Mouse (Mus musculus) liver, embryonic 14.5 days (tissue): ENCODE results near the gene Dnmt3b. TPM values are rescaled to one million over a fixed set of nuclear protein-coding genes. Genes with fewer than 3 reads are reported as not detected.
A peak's percentile ranks its signal among the peaks of the same experiment; 100 is the strongest.
"Not testable (repeated sequence)": the region's sequence is repeated elsewhere in the genome, so short reads cannot be mapped to it uniquely, and the experiment has no call there.

Experiments used
- ATAC-seq: fragments of 200-750 bp; cut with Nextera tagmentation; 2 replicates; pipeline ENCODE4 v1.8.0; 2017; ENCODE audit warnings: moderate number of reproducible peaks, mild to moderate bottlenecking, moderate library complexity; ENCODE audit not compliant: insufficient read depth
- DNase-seq, 3 experiments: peaks; one replicate each; pipeline ENCODE4 v3.0.0-alpha.2; 2012 to 2013; ENCODE audit warnings: low read depth in 3 of 3, low spot score in 3 of 3
- H3K27ac ChIP-seq: fragments of 300-500 bp; sonication (generic); 2 replicates; pipeline ENCODE4 v1.5.1; 2014; ENCODE audit warnings: moderate library complexity, mild to moderate bottlenecking, control low read depth, inconsistent platforms
- H3K27me3 ChIP-seq: fragments of 300-500 bp; sonication (generic); 2 replicates; pipeline ENCODE4 v1.6.1; 2014; ENCODE audit warnings: mild to moderate bottlenecking, low read length, moderate library complexity; ENCODE audit not compliant: control insufficient read depth, insufficient read depth
- H3K36me3 ChIP-seq: fragments of 300-500 bp; sonication (generic); replicated peaks from 2 replicates; pipeline ENCODE4 v1.6.1; 2014; ENCODE audit warnings: low read depth; ENCODE audit not compliant: control insufficient read depth, insufficient read depth
- H3K4me1 ChIP-seq, 2 experiments: fragments of 200-500 bp in 1 of 2; fragments of 300-500 bp in 1 of 2; sonication (generic) in 1 of 2; replicated peaks; 2 replicates each; pipeline ENCODE4 v1.6.1; 2012 to 2014; ENCODE audit warnings: antibody characterized with exemption in 1 of 2, inconsistent platforms in 1 of 2, low read length in 1 of 2; ENCODE audit not compliant: control insufficient read depth in 2 of 2, insufficient read depth in 2 of 2
- H3K4me2 ChIP-seq: fragments of 300-500 bp; sonication (generic); 2 replicates; pipeline ENCODE4 v1.6.1; 2014; ENCODE audit warnings: low read depth, mild to moderate bottlenecking, control low read depth, moderate library complexity
- H3K4me3 ChIP-seq, 2 experiments: fragments of 200-500 bp in 1 of 2; fragments of 300-500 bp in 1 of 2; sonication (generic) in 1 of 2; 2 replicates each; pipeline ENCODE4 v1.5.1; 2012 to 2014; ENCODE audit warnings: low read depth in 2 of 2, low read length in 2 of 2, mild to moderate bottlenecking in 2 of 2, control low read depth in 1 of 2, inconsistent platforms in 1 of 2, moderate library complexity in 1 of 2; ENCODE audit not compliant: insufficient read depth in 1 of 2
- H3K9ac ChIP-seq: fragments of 300-500 bp; sonication (generic); replicated peaks from 2 replicates; pipeline ENCODE4 v1.6.1; 2014; ENCODE audit warnings: mild to moderate bottlenecking, control low read depth, moderate library complexity
- H3K9me3 ChIP-seq: fragments of 300-500 bp; sonication (generic); 2 replicates; pipeline ENCODE4 v1.6.1; 2016; ENCODE audit warnings: low read length, mixed read lengths; ENCODE audit not compliant: control insufficient read depth
- CTCF ChIP-seq: IDR thresholded peaks from 2 replicates; pipeline ENCODE4 v1.5.1; 2016; ENCODE audit warnings: antibody characterized with exemption, low read depth, control low read depth
- EP300 ChIP-seq: IDR thresholded peaks from 2 replicates; pipeline ENCODE4 v1.6.1; 2016; ENCODE audit warnings: antibody characterized with exemption, low read depth
- WGBS: fragments of 180-500 bp; shearing (Covaris S2); extraction: QIAGEN DNeasy Blood & Tissue Kit; methylation state at CpG from one replicate; pipeline ENCODE4 v1.1.7; 2014; ENCODE audit not compliant: insufficient replicate concordance; 5-methylcytosine and 5-hydroxymethylcytosine counted together
- polyA plus RNA-seq, 2 experiments: library from polyadenylated mRNA; depleted of rRNA in 1 of 2; stranded (reverse) in 1 of 2; unstranded in 1 of 2; fragments of >200 nt; fragmentation: Nextera tagmentation in 1 of 2; extraction: Ambion mirVana in 1 of 2; gene quantifications; 2 replicates each; pipeline versions ENCODE4 v1.2.1 to v1.2.3; 2012 to 2014

Gene Dnmt3b
- polyA plus RNA-seq, 2 experiments, result 2.8 to 4.1 TPM

DNA sequence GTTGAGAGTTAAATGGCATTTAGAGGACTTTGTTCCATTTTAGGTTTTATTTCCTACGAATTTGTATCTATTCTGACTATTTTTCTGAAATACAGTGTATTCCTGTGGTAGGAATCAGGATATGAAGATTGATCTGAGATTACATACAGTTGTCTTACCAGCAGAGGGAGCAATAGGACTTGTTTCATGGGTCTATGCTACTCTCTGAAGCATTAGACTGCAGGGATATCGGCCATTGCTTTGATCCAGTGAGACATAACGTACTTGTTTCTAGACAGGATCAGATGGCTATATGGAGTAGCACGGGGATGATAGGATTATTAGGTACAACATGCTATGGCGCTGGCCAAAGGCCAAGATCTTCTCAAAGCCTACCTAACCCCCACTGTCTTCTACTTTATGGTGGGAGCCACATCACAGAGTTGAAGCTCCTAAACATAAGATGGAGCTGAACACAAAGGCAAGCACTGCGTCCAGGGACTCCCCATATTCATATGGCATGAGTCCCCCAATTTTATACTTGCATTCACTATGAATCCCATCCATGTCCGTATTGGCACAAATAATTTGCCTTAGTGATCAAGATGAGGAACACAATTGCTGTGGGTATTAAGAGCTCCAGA lies 19.6 kb downstream of the Dnmt3b start:
- Histone ChIP-seq H3K4me3 (no peak overlapping the region), H3K9ac (no peak overlapping the region), H3K27me3 (no peaks in the 10 kb centered on the region), H3K4me2 (no peak overlapping the region), H3K4me1 (no peaks in the 10 kb centered on the region), H3K9me3 (no peaks in the 10 kb centered on the region), H3K36me3 (no peaks in the 10 kb centered on the region), H3K27ac (no peak overlapping the region)
- WGBS, result 52% methylated on average over 7 of the region's 7 CpGs
- TF ChIP-seq EP300 (no peak), CTCF (peak; percentile 65)
- ATAC-seq, result no peak
- peak; percentile 7 to 27 (median 23) for DNase-seq

DNA sequence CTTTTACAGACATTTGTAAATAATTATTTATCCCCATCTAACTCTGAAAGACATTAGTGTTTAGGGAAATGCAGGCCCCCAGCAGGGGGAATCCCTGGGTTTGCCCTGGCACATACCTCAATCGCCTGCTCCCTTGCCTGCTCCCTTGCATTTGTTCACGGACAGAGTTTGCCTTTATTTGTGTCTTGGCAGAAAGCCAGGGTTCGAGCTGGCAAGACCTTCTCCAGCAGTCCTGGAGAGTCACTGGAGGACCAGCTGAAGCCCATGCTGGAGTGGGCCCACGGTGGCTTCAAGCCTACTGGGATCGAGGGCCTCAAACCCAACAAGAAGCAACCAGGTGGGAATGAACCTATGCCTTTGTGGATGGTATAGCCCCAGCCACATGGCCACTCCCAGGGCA lies 20.9 kb downstream of the Dnmt3b start:
- no peak overlapping the region for H3K27ac ChIP-seq
- H3K4me1 ChIP-seq, result no peaks in the 10 kb centered on the region
- DNase-seq (no peak), ATAC-seq (no peak)
- WGBS, result 65% methylated on average over 5 of the region's 5 CpGs
- no peaks in the 10 kb centered on the region for H3K36me3 ChIP-seq
- H3K4me2 ChIP-seq, result no peak overlapping the region
- H3K9ac ChIP-seq, result no peak overlapping the region
- H3K4me3 ChIP-seq, result no peak overlapping the region
- H3K27me3 ChIP-seq, result no peaks in the 10 kb centered on the region
- H3K9me3 ChIP-seq, result no peaks in the 10 kb centered on the region
- TF ChIP-seq CTCF (no peak), EP300 (no peak)

DNA sequence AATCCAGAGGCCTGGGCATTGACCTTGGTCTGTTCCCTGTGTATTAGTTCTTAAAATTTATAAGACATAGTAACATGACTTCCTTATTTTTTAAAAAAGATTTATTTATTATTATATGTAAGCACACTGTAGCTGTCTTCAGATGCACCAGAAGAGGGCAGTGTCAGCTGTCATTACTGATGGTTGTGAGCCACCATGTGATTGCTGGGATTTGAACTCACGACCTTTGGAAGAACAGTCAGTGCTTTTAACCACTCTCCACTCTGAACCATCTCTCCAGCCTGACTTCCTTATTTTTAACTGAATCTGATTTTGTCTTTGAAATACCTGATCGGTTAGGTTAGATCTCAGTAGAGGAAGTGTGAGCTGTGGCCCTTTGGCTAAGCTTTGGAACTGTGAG lies 23.4 kb downstream of the Dnmt3b start:
- H3K9ac ChIP-seq, result no peak overlapping the region
- WGBS, result 65% methylated on average over 2 of the region's 2 CpGs
- H3K4me2 ChIP-seq, result no peak overlapping the region
- H3K27ac ChIP-seq, result no peak overlapping the region
- DNase-seq (no peak), ATAC-seq (no peak)
- no peak overlapping the region for H3K4me3 ChIP-seq
- H3K9me3 ChIP-seq, result no peaks in the 10 kb centered on the region
- TF ChIP-seq CTCF (peak; percentile 23; the same call in 1 of the 2 replicates), EP300 (no peak)
- H3K4me1 ChIP-seq, result 0 out of 4 replicates have a peak, but pooled peaks cover 0 to 11% of the 10 kb centered on the region in 2 experiments
- H3K36me3 ChIP-seq, result no peaks in the 10 kb centered on the region
- H3K27me3 ChIP-seq, result no peaks in the 10 kb centered on the region

DNA sequence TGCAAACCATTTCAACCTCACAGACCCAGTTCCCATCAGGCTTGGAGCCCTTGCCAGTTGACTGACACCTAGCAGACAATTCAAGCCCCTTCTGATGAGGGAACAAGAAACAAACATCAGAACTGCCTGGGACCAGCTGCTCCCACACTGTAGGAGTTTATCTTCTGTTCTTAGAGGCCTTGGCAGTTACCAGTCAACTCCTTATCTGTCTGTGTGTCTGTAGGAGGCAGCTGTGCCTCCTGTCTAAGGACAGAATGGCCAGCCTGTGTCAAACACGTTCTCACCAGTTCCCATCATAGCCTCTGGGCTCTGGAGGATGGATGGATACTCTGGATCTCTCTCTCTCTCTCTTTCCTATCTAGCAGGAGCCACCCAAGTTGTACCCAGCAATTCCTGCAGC lies 26.1 kb downstream of the Dnmt3b start:
- not testable (repeated sequence) for H3K9ac ChIP-seq, H3K4me3 ChIP-seq, H3K27ac ChIP-seq, H3K9me3 ChIP-seq, DNase-seq, H3K4me2 ChIP-seq, H3K27me3 ChIP-seq, H3K36me3 ChIP-seq
- TF ChIP-seq EP300, result peak; percentile 35; the same call in 1 of the 2 replicates
- ATAC-seq, result peak; percentile 83
- 11% methylated on average over 1 of the region's 1 CpGs for whole genome bisulfite sequencing
- 0 out of 4 replicates have a peak, but pooled peaks cover 0 to 11% of the 10 kb centered on the region in 2 experiments for H3K4me1 ChIP-seq

DNA sequence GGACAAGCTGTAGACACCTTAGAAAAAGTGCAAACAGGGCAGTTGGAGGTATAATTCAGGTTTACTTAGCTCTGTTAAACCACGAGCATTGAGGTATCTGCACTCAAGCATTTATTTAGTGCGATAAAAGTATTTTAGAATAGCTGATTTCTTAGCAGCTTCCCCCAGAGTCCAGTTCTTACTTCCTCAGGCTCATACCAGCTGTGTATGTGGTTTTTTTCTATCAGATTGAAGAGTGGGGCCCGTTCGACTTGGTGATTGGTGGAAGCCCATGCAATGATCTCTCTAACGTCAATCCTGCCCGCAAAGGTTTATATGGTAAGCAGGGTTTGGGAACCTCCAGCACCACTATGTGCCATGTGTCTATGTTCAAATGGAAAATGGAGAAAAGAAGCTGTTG lies 27.7 kb downstream of the Dnmt3b start:
- H3K4me3 ChIP-seq, result no peak overlapping the region
- H3K9me3 ChIP-seq, result no peaks in the 10 kb centered on the region
- no peak for TF ChIP-seq EP300
- TF ChIP-seq CTCF, result no peak
- no peaks in the 10 kb centered on the region for H3K36me3 ChIP-seq
- no peaks in the 10 kb centered on the region for H3K27me3 ChIP-seq
- 0 out of 4 replicates have a peak, but pooled peaks cover 0 to 11% of the 10 kb centered on the region in 2 experiments for H3K4me1 ChIP-seq
- H3K27ac ChIP-seq, result no peak overlapping the region
- DNase-seq (no peak), ATAC-seq (no peak)
- H3K9ac ChIP-seq, result no peak overlapping the region
- H3K4me2 ChIP-seq, result no peak overlapping the region
- 36% methylated on average over 6 of the region's 6 CpGs for WGBS
